Mouse (Mus musculus): ENCODE results near the gene Lhpp. TPM values are rescaled to one million over a fixed set of nuclear protein-coding genes. Genes with fewer than 3 reads are reported as not detected.

The Lhpp gene
- polyA plus RNA-seq, 1 experiment from 2014 or later = 15.1 TPM

GRCm38 (mm10) chr7:132682901-132683300 lies 72.5 kb downstream of the Lhpp start:
- H3K9ac ChIP-seq (ENCODE audit: low read length) = no peak overlapping the region
- no peak overlapping the region for H3K4me3 ChIP-seq (ENCODE audit: low read depth, low read length)
- H3K4me1 ChIP-seq (replicated peaks; ENCODE audit: control insufficient read depth, insufficient read depth, low read length) = no peaks in the 10 kb centered on the region
- no peak overlapping the region for H3K27ac ChIP-seq (ENCODE audit: low read depth, low read length)
- no peaks in the 10 kb centered on the region for H3K9me3 ChIP-seq (ENCODE audit: control insufficient read depth, low read length)
- no peaks in the 10 kb centered on the region for H3K27me3 ChIP-seq (ENCODE audit: control insufficient read depth, insufficient read depth, low read length)
- no peak overlapping the region for H3K4me2 ChIP-seq (ENCODE audit: low read depth, low read length, severe bottlenecking)
- no peak for DNase-seq (ENCODE audit: low spot score)
- ATAC-seq (replicated peaks; ENCODE audit: low FRiP score) = no peak
- H3K36me3 ChIP-seq (ENCODE audit: control insufficient read depth, insufficient read depth, low read length) = no peaks in the 10 kb centered on the region
- WGBS = 85% methylated on average over 3 of the region's 3 CpGs

DNA sequence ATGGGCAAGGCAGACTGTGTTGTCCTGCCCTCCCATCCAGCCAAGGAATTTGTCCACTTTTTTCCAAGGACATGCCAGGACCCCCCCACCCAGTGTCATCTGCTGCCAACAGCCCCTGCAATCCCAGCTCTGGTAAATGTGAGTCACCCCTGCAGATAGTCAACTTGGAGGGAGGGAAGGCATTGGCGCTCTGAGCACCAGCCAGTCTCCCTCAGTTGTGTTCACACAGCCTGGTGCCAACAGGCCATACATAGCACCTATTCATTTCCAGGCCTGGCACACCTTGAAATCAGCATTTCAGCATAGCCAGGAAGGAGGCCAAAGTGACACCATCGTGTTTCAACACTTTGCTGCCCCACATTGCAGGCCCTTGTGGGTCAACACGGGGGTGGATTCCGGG lies 73.5 kb downstream of the Lhpp start:
- no peak for DNase-seq (ENCODE audit: low spot score)
- H3K4me3 ChIP-seq (ENCODE audit: low read depth, low read length) = no peak overlapping the region

GRCm38 (mm10) chr7:132686515-132686914 lies 76.1 kb downstream of the Lhpp start:
- H3K4me2 ChIP-seq (ENCODE audit: low read depth, low read length, severe bottlenecking) = no peak overlapping the region
- H3K9me3 ChIP-seq (ENCODE audit: control insufficient read depth, low read length) = no peaks in the 10 kb centered on the region
- no peak overlapping the region for H3K9ac ChIP-seq (ENCODE audit: low read length)
- no peaks in the 10 kb centered on the region for H3K27me3 ChIP-seq (ENCODE audit: control insufficient read depth, insufficient read depth, low read length)
- ATAC-seq (replicated peaks; ENCODE audit: low FRiP score) = no peak
- WGBS = 95% methylated on average over 3 of the region's 3 CpGs
- H3K4me3 ChIP-seq (ENCODE audit: low read depth, low read length) = no peak overlapping the region
- no peaks in the 10 kb centered on the region for H3K36me3 ChIP-seq (ENCODE audit: control insufficient read depth, insufficient read depth, low read length)
- DNase-seq (ENCODE audit: low spot score) = no peak
- no peaks in the 10 kb centered on the region for H3K4me1 ChIP-seq (replicated peaks; ENCODE audit: control insufficient read depth, insufficient read depth, low read length)
- no peak overlapping the region for H3K27ac ChIP-seq (ENCODE audit: low read depth, low read length)

More for the DNA sequence above, 73.5 kb downstream of the Lhpp start:
- no peak overlapping the region for H3K27ac ChIP-seq (ENCODE audit: low read depth, low read length)
- ATAC-seq (replicated peaks; ENCODE audit: low FRiP score) = no peak
- H3K4me1 ChIP-seq (replicated peaks; ENCODE audit: control insufficient read depth, insufficient read depth, low read length) = no peaks in the 10 kb centered on the region
- H3K36me3 ChIP-seq (ENCODE audit: control insufficient read depth, insufficient read depth, low read length) = no peaks in the 10 kb centered on the region
- H3K9ac ChIP-seq (ENCODE audit: low read length) = no peak overlapping the region
- no peaks in the 10 kb centered on the region for H3K9me3 ChIP-seq (ENCODE audit: control insufficient read depth, low read length)
- 90% methylated on average over 4 of the region's 4 CpGs for WGBS
- no peaks in the 10 kb centered on the region for H3K27me3 ChIP-seq (ENCODE audit: control insufficient read depth, insufficient read depth, low read length)
- no peak overlapping the region for H3K4me2 ChIP-seq (ENCODE audit: low read depth, low read length, severe bottlenecking)

GRCm38 (mm10) chr7:132687897-132688296 lies 77.5 kb downstream of the Lhpp start:
- Histone ChIP-seq H3K4me1 (replicated peaks; ENCODE audit: control insufficient read depth, insufficient read depth, low read length) (peaks cover 2% of the 10 kb centered on the region; the same call in 1 of the 2 replicates), H3K27me3 (ENCODE audit: control insufficient read depth, insufficient read depth, low read length) (no peaks in the 10 kb centered on the region), H3K27ac (ENCODE audit: low read depth, low read length) (no peak overlapping the region)

DNA sequence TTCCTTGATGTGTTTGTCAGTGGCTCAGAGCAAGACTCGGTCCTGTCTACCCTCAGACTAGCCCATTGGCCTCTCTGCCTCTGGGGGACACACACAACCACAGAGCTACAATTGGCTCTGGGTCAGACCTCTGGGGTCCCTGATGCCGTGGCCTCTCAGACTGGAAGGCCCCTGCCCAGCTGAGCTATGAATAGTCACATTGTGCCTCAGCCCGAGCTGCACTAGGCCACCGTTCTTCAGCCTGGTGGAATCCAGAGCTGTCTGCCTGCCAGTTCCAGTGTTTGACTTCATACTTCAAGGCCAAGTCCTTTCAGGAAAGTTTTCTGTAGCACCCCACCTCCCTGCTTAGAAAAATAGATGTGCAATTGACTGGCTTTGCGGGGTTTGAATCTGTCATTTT lies 78.3 kb downstream of the Lhpp start:
- WGBS = 55% methylated on average over 5 of the region's 5 CpGs
- no peak overlapping the region for H3K27ac ChIP-seq (ENCODE audit: low read depth, low read length)
- DNase-seq (ENCODE audit: low spot score) = no peak

More at GRCm38 (mm10) chr7:132687897-132688296, 77.5 kb downstream of the Lhpp start:
- no peak overlapping the region for H3K4me2 ChIP-seq (ENCODE audit: low read depth, low read length, severe bottlenecking)
- DNase-seq (ENCODE audit: low spot score) (no peak), ATAC-seq (replicated peaks; ENCODE audit: low FRiP score) (no peak)
- no peak overlapping the region for H3K4me3 ChIP-seq (ENCODE audit: low read depth, low read length)
- H3K9me3 ChIP-seq (ENCODE audit: control insufficient read depth, low read length) = no peaks in the 10 kb centered on the region
- H3K9ac ChIP-seq (ENCODE audit: low read length) = no peak overlapping the region
- no peaks in the 10 kb centered on the region for H3K36me3 ChIP-seq (ENCODE audit: control insufficient read depth, insufficient read depth, low read length)
- 47% methylated on average over 2 of the region's 2 CpGs for WGBS

GRCm38 (mm10) chr7:132689722-132690121 lies 79.3 kb downstream of the Lhpp start:
- H3K4me3 ChIP-seq (ENCODE audit: low read depth, low read length) = no peak overlapping the region
- peaks cover 3% of the 10 kb centered on the region; the same call in 1 of the 2 replicates for H3K4me1 ChIP-seq (replicated peaks; ENCODE audit: control insufficient read depth, insufficient read depth, low read length)
- no peaks in the 10 kb centered on the region for H3K27me3 ChIP-seq (ENCODE audit: control insufficient read depth, insufficient read depth, low read length)
- no peak overlapping the region for H3K27ac ChIP-seq (ENCODE audit: low read depth, low read length)
- DNase-seq (ENCODE audit: low spot score) (no peak), ATAC-seq (replicated peaks; ENCODE audit: low FRiP score) (no peak)
- no peaks in the 10 kb centered on the region for H3K36me3 ChIP-seq (ENCODE audit: control insufficient read depth, insufficient read depth, low read length)
- H3K9ac ChIP-seq (ENCODE audit: low read length) = no peak overlapping the region
- WGBS = 83% methylated on average over 5 of the region's 5 CpGs
- no peak overlapping the region for H3K4me2 ChIP-seq (ENCODE audit: low read depth, low read length, severe bottlenecking)
- H3K9me3 ChIP-seq (ENCODE audit: control insufficient read depth, low read length) = no peaks in the 10 kb centered on the region

More for the DNA sequence above, 78.3 kb downstream of the Lhpp start:
- no peaks in the 10 kb centered on the region for H3K27me3 ChIP-seq (ENCODE audit: control insufficient read depth, insufficient read depth, low read length)
- no peaks in the 10 kb centered on the region for H3K9me3 ChIP-seq (ENCODE audit: control insufficient read depth, low read length)
- ATAC-seq (replicated peaks; ENCODE audit: low FRiP score) = no peak
- H3K36me3 ChIP-seq (ENCODE audit: control insufficient read depth, insufficient read depth, low read length) = no peaks in the 10 kb centered on the region
- no peak overlapping the region for H3K4me3 ChIP-seq (ENCODE audit: low read depth, low read length)
- H3K9ac ChIP-seq (ENCODE audit: low read length) = no peak overlapping the region
- no peak overlapping the region for H3K4me2 ChIP-seq (ENCODE audit: low read depth, low read length, severe bottlenecking)
- peaks cover 3% of the 10 kb centered on the region; the same call in 1 of the 2 replicates for H3K4me1 ChIP-seq (replicated peaks; ENCODE audit: control insufficient read depth, insufficient read depth, low read length)

- no peak overlapping the region for H3K27ac ChIP-seq (ENCODE audit: low read depth, low read length)
- H3K4me1 ChIP-seq (replicated peaks; ENCODE audit: control insufficient read depth, insufficient read depth, low read length) = peaks cover 3% of the 10 kb centered on the region; the same call in 1 of the 2 replicates
- DNase-seq (ENCODE audit: low spot score) = no peak
Observed at GRCm38 (mm10) chr7:132690716-132691472, 80.5 kb downstream of the Lhpp start.

DNA sequence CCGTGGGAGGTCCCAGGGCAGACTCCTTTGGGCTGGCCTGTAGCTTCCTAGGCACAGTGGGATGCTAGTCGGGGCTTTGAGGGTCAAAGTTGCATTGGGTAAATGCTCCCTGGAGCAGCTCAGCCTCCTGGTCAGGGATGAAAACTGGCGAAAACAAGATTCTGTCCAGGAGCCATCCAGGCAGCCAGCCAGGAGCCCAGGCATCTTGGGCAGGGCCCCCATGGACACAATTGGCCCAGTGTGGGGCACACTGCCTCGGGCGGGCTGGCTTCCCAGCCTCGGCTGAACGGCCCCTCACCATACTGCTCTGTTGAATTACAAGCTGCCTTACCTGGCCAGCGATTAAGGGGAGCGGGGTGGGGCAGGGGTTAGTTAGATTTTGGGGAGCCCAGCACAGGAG lies 82.3 kb downstream of the Lhpp start:
- Histone ChIP-seq H3K4me2 (ENCODE audit: low read depth, low read length, severe bottlenecking) (no peak overlapping the region), H3K9ac (ENCODE audit: low read length) (no peak overlapping the region), H3K27ac (ENCODE audit: low read depth, low read length) (no peak overlapping the region), H3K9me3 (ENCODE audit: control insufficient read depth, low read length) (no peaks in the 10 kb centered on the region; the same call in 1 of the 2 replicates), H3K36me3 (ENCODE audit: control insufficient read depth, insufficient read depth, low read length) (no peaks in the 10 kb centered on the region), H3K27me3 (ENCODE audit: control insufficient read depth, insufficient read depth, low read length) (no peaks in the 10 kb centered on the region), H3K4me3 (ENCODE audit: low read depth, low read length) (no peak overlapping the region), H3K4me1 (replicated peaks; ENCODE audit: control insufficient read depth, insufficient read depth, low read length) (peaks cover 3% of the 10 kb centered on the region; the same call in 1 of the 2 replicates)
- DNase-seq (ENCODE audit: low spot score) = no peak
- no peak for ATAC-seq (replicated peaks; ENCODE audit: low FRiP score)
- WGBS = 78% methylated on average over 9 of the region's 9 CpGs

More at GRCm38 (mm10) chr7:132690716-132691472, 80.5 kb downstream of the Lhpp start:
- Histone ChIP-seq H3K27me3 (ENCODE audit: control insufficient read depth, insufficient read depth, low read length) (no peaks in the 10 kb centered on the region), H3K4me2 (ENCODE audit: low read depth, low read length, severe bottlenecking) (no peak overlapping the region), H3K36me3 (ENCODE audit: control insufficient read depth, insufficient read depth, low read length) (no peaks in the 10 kb centered on the region), H3K4me3 (ENCODE audit: low read depth, low read length) (no peak overlapping the region), H3K9ac (ENCODE audit: low read length) (no peak overlapping the region), H3K9me3 (ENCODE audit: control insufficient read depth, low read length) (no peaks in the 10 kb centered on the region; the same call in 1 of the 2 replicates)
- no peak for ATAC-seq (replicated peaks; ENCODE audit: low FRiP score)
- 85% methylated on average over 14 of the region's 14 CpGs for WGBS

DNA sequence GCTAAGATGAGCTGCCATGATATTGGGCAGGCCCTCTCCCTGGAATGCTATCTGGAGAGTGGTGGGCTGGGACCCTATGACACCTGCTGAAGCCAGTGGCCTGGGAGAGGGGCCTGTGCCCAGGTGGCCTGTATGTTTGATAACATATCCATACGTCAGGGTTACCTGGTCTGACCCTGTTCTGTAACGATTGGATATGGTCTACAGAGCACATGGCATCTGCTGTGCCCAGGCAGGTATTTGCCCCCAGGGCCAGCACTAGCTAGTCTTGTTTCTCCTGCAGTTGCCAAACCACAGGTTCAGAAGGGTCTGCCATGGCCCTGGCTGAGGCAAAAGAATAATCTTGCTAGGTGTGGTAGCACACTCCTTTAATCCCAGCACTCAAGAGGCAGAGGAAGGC lies 83.1 kb downstream of the Lhpp start:
- Histone ChIP-seq H3K4me3 (ENCODE audit: low read depth, low read length) (no peak overlapping the region), H3K4me2 (ENCODE audit: low read depth, low read length, severe bottlenecking) (no peak overlapping the region), H3K27me3 (ENCODE audit: control insufficient read depth, insufficient read depth, low read length) (no peaks in the 10 kb centered on the region), H3K36me3 (ENCODE audit: control insufficient read depth, insufficient read depth, low read length) (no peaks in the 10 kb centered on the region), H3K4me1 (replicated peaks; ENCODE audit: control insufficient read depth, insufficient read depth, low read length) (peaks cover 3% of the 10 kb centered on the region; the same call in 1 of the 2 replicates), H3K27ac (ENCODE audit: low read depth, low read length) (no peak overlapping the region), H3K9me3 (ENCODE audit: control insufficient read depth, low read length) (no peaks in the 10 kb centered on the region; the same call in 1 of the 2 replicates), H3K9ac (ENCODE audit: low read length) (no peak overlapping the region)
- no peak for DNase-seq (ENCODE audit: low spot score)
- WGBS = 93% methylated on average over 2 of the region's 2 CpGs
- no peak for ATAC-seq (replicated peaks; ENCODE audit: low FRiP score)
